ENCODE assay signal across 11 mouse cellular contexts in the genomic region with DNA sequence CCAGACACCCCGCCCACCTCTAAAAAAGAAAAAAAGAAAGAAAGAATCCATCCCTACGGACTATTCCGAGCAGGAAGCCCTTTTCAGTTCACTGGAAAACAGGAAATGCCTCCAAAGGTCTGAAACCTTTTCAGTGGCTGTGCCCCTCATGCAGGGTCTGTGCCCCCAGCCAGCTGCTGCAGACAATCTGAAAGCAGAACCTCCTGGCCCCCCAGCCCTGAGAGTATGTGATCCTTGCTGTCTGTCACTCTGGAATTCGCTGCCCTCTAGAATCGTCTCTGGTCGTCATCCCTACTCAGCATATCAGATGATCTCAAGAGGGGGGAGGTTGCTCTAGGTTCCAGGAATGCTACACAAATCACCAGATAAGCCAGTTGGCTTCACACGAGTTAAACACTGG.
DNase-seq lines count a peak whose midpoint lies in the region; ATAC-seq lines count a peak whose summit lies in the region.
"Had no signal": no experiment of that assay in that cellular context is flagged by ENCODE, and none has a peak within 500 bp of the region (broad histone marks: within the 10 kb centered on the region; RNA-seq: fewer than 3 reads in every experiment).

No protein-coding gene starts in this region.

- no peaks in the 10 kb centered on the region for H3K27me3 ChIP-seq in heart, embryonic 11.5 days (ENCODE audit: control insufficient read depth, insufficient read depth, low read length)
- H3K27me3 ChIP-seq in embryonic facial prominence, embryonic 14.5 days (replicated peaks; ENCODE audit: control insufficient read depth, insufficient read depth, low read length) = no peaks in the 10 kb centered on the region
- H3K27me3 ChIP-seq in kidney, embryonic 15.5 days = no peaks in the 10 kb centered on the region
- H3K27me3 ChIP-seq in neural tube, embryonic 15.5 days (replicated peaks) = no peaks in the 10 kb centered on the region

- no peak for ATAC-seq in heart, embryonic 11.5 days (replicated peaks; ENCODE audit: insufficient number of reproducible peaks, low FRiP score, low TSS enrichment)
- no peak for ATAC-seq in embryonic facial prominence, embryonic 14.5 days (ENCODE audit: low read depth)
- no peak; the same call in 1 of the 2 replicates for ATAC-seq in kidney, embryonic 15.5 days (replicated peaks; ENCODE audit: low FRiP score)
- ATAC-seq in neural tube, embryonic 15.5 days (ENCODE audit: low FRiP score) = no peak

- H3K36me3 ChIP-seq in heart, embryonic 11.5 days (ENCODE audit: control insufficient read depth, insufficient read depth, low read length) = no peaks in the 10 kb centered on the region
- H3K36me3 ChIP-seq in embryonic facial prominence, embryonic 14.5 days (ENCODE audit: control insufficient read depth, insufficient read depth, low read length) = no peaks in the 10 kb centered on the region
- H3K36me3 ChIP-seq in kidney, embryonic 15.5 days = no peaks in the 10 kb centered on the region
- no peaks in the 10 kb centered on the region for H3K36me3 ChIP-seq in neural tube, embryonic 15.5 days

- WGBS in heart, embryonic 11.5 days (ENCODE audit: insufficient replicate concordance) = 24% methylated on average over 7 of the region's 7 CpGs
- WGBS in embryonic facial prominence, embryonic 14.5 days = 37% methylated on average over 7 of the region's 7 CpGs
- 26% methylated on average over 7 of the region's 7 CpGs for WGBS in kidney, embryonic 15.5 days
- WGBS in neural tube, embryonic 15.5 days = 73% methylated on average over 7 of the region's 7 CpGs

- DNase-seq in heart, postnatal 4 days = no peak
- peak; percentile 17 for DNase-seq in embryonic facial prominence, embryonic 14.5 days (ENCODE audit: low spot score)
- peak; percentile 12 for DNase-seq in lung, postnatal 36 days
- DNase-seq in frontal cortex, postnatal 10 days (ENCODE audit: low spot score in 2 of 2) = no peak
- DNase-seq in testis, postnatal 14 days (ENCODE audit: low spot score) = no peak
- DNase-seq: gastrocnemius, postnatal 10 days had no signal

- peaks cover 7% of the 10 kb centered on the region; the same call in 1 of the 2 replicates for H3K4me1 ChIP-seq in heart, embryonic 11.5 days (ENCODE audit: control insufficient read depth, insufficient read depth, low read length)
- H3K4me1 ChIP-seq in embryonic facial prominence, embryonic 14.5 days (ENCODE audit: control insufficient read depth, insufficient read depth, low read length) = no peaks in the 10 kb centered on the region
- H3K4me1 ChIP-seq in kidney, embryonic 15.5 days = peaks cover 13% of the 10 kb centered on the region
- no peaks in the 10 kb centered on the region for H3K4me1 ChIP-seq in neural tube, embryonic 15.5 days

- no peak overlapping the region for H3K4me3 ChIP-seq in heart, embryonic 11.5 days (ENCODE audit: low read depth, low read length)
- no peak overlapping the region for H3K4me3 ChIP-seq in embryonic facial prominence, embryonic 14.5 days (ENCODE audit: low read depth, low read length)
- no peak overlapping the region for H3K4me3 ChIP-seq in kidney, embryonic 15.5 days (replicated peaks)
- no peak overlapping the region for H3K4me3 ChIP-seq in neural tube, embryonic 15.5 days (replicated peaks)
- H3K4me3 ChIP-seq: left cerebral cortex, adult 2 months had no signal

- H3K9me3 ChIP-seq in heart, embryonic 11.5 days (replicated peaks; ENCODE audit: control insufficient read depth, low read length) = no peaks in the 10 kb centered on the region
- H3K9me3 ChIP-seq in embryonic facial prominence, embryonic 14.5 days (ENCODE audit: control insufficient read depth, low read length) = no peaks in the 10 kb centered on the region
- H3K9me3 ChIP-seq in kidney, embryonic 15.5 days (replicated peaks) = no peaks in the 10 kb centered on the region
- H3K9me3 ChIP-seq in neural tube, embryonic 15.5 days (replicated peaks) = no peaks in the 10 kb centered on the region

- H3K27ac ChIP-seq in heart, embryonic 11.5 days (ENCODE audit: low read depth, low read length) = no peak overlapping the region
- no peak overlapping the region for H3K27ac ChIP-seq in embryonic facial prominence, embryonic 14.5 days (replicated peaks; ENCODE audit: low read depth, low read length)
- peak overlapping the region; percentile 60; the same call in 1 of the 2 replicates for H3K27ac ChIP-seq in kidney, embryonic 15.5 days
- no peak overlapping the region for H3K27ac ChIP-seq in neural tube, embryonic 15.5 days (replicated peaks)
- H3K27ac ChIP-seq: left cerebral cortex, adult 2 months; liver, embryonic 14.5 days had no signal

- H3K4me2 ChIP-seq in heart, embryonic 11.5 days = peak overlapping the region; percentile 35
- H3K4me2 ChIP-seq in embryonic facial prominence, embryonic 14.5 days (ENCODE audit: low read depth, low read length) = no peak overlapping the region
- peak overlapping the region; percentile 31; the same call in 1 of the 2 replicates for H3K4me2 ChIP-seq in kidney, embryonic 15.5 days
- no peak overlapping the region for H3K4me2 ChIP-seq in neural tube, embryonic 15.5 days

- no peak overlapping the region for H3K9ac ChIP-seq in heart, embryonic 11.5 days (ENCODE audit: low read depth, low read length)
- no peak overlapping the region for H3K9ac ChIP-seq in embryonic facial prominence, embryonic 14.5 days (ENCODE audit: low read depth, low read length)
- H3K9ac ChIP-seq in kidney, embryonic 15.5 days = no peak overlapping the region
- no peak overlapping the region for H3K9ac ChIP-seq in neural tube, embryonic 15.5 days (replicated peaks)
- H3K9ac ChIP-seq: liver, embryonic 14.5 days had no signal

Comparison
In these comparisons a context has a peak if more than half of its experiments do, and no peak if none do; other contexts are left out.
1. H3K4me2 ChIP-seq: peak in heart, embryonic 11.5 days (single experiment) and kidney, embryonic 15.5 days (single experiment); none in embryonic facial prominence, embryonic 14.5 days (single experiment) and neural tube, embryonic 15.5 days (single experiment).
2. DNase-seq: peak in embryonic facial prominence, embryonic 14.5 days (single experiment) and lung, postnatal 36 days (single experiment); none in heart, postnatal 4 days (single experiment), frontal cortex, postnatal 10 days (0 of 2) and testis, postnatal 14 days (single experiment).